Mouse (Mus musculus) C2C12 (cell line): ENCODE results near the gene 5730480H06Rik. TPM values are rescaled to one million over a fixed set of nuclear protein-coding genes. Genes with fewer than 3 reads are reported as not detected.

Source experiments
- H3K27me3 ChIP-seq: one replicate; pipeline ENCODE4 v1.6.1; 2011; ENCODE audit not compliant: control insufficient read depth, insufficient read depth, insufficient read length
- H3K36me3 ChIP-seq: one replicate; pipeline ENCODE4 v1.6.1; 2011; ENCODE audit not compliant: control insufficient read depth, insufficient read depth
- H3K4me3 ChIP-seq: one replicate; pipeline ENCODE4 v1.5.1; 2011; ENCODE audit warnings: mild to moderate bottlenecking, control low read depth; ENCODE audit not compliant: poor library complexity, insufficient read depth, severe bottlenecking
- H3K79me2 ChIP-seq: one replicate; pipeline ENCODE4 v1.6.1; 2011; ENCODE audit not compliant: control insufficient read depth, insufficient read depth
- H3K79me3 ChIP-seq: one replicate; pipeline ENCODE4 v1.6.1; 2011; ENCODE audit warnings: low read depth, control low read depth
- H3ac ChIP-seq: one replicate; pipeline ENCODE3; 2011; ENCODE audit warnings: low read depth; ENCODE audit not compliant: control insufficient read depth, insufficient read length
- CEBPB ChIP-seq: IDR thresholded peaks from one replicate; pipeline ENCODE4 v1.6.1; 2011; ENCODE audit warnings: low read depth, mild to moderate bottlenecking, control low read depth, moderate library complexity
- CTCF ChIP-seq: IDR thresholded peaks from one replicate; pipeline ENCODE4 v1.5.1; 2011; ENCODE audit not compliant: control insufficient read depth, insufficient read depth, insufficient read length
- FOSL1 ChIP-seq: IDR thresholded peaks from one replicate; pipeline ENCODE4 v1.8.0; 2011; ENCODE audit warnings: mild to moderate bottlenecking, low read length; ENCODE audit not compliant: poor library complexity, insufficient read depth, severe bottlenecking
- MAX ChIP-seq: IDR thresholded peaks from one replicate; pipeline ENCODE4 v1.6.1; 2011; ENCODE audit warnings: mild to moderate bottlenecking, control low read depth
- MYOD1 ChIP-seq: IDR thresholded peaks from one replicate; pipeline ENCODE4 v1.6.1; 2011; ENCODE audit warnings: low read depth; ENCODE audit not compliant: control insufficient read depth, insufficient read length
- MYOG ChIP-seq: IDR thresholded peaks from one replicate; pipeline ENCODE4 v1.6.1; 2011; ENCODE audit not compliant: control insufficient read depth, insufficient read length; ENCODE audit errors: extremely low read depth
- USF1 ChIP-seq: IDR thresholded peaks from one replicate; pipeline ENCODE4 v1.6.1; 2011; ENCODE audit warnings: low read depth, mild to moderate bottlenecking, control low read depth, moderate library complexity
- polyA plus RNA-seq: library from polyadenylated mRNA; unstranded; fragments of >200 nt; fragmentation: generic; extraction: Trizol; gene quantifications from one replicate; pipeline ENCODE4 v1.2.1, GENCODE M21; 2012; ENCODE audit warnings: missing spikeins

5730480H06Rik gene
- polyA plus RNA-seq, 1 experiment = 7.9 TPM

DNA sequence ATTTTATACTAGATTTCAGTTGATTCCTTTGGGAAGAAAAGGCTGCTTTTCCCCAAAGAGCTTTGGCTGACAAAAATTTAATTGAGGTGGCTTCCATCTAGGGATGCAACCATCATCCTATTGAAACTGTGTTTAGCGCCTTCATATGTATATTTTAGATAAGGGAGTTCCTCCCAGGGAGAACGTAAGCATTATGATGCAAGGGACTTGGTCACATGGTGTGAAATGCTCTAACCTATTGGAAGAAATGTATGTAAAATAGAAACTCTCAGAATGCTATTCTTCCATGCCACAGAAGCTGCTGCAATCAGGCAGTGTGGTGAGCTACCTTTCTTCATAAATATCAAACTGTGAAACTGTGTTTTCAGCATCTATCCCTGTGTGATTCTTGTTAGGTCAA, 3.1 kb downstream of the 5730480H06Rik start:
- no peaks in the 10 kb centered on the region for H3K79me2 ChIP-seq
- TF ChIP-seq CTCF = no peak
- TF ChIP-seq FOSL1 = no peak
- no peak for TF ChIP-seq MYOG
- TF ChIP-seq MAX = no peak
- TF ChIP-seq CEBPB = no peak
- TF ChIP-seq USF1 = peak; percentile 74
- TF ChIP-seq MYOD1 = no peak
- no peak overlapping the region for H3K4me3 ChIP-seq
- no peak overlapping the region for H3ac ChIP-seq
- no peaks in the 10 kb centered on the region for H3K36me3 ChIP-seq
- no peaks in the 10 kb centered on the region for H3K79me3 ChIP-seq
- no peaks in the 10 kb centered on the region for H3K27me3 ChIP-seq

DNA sequence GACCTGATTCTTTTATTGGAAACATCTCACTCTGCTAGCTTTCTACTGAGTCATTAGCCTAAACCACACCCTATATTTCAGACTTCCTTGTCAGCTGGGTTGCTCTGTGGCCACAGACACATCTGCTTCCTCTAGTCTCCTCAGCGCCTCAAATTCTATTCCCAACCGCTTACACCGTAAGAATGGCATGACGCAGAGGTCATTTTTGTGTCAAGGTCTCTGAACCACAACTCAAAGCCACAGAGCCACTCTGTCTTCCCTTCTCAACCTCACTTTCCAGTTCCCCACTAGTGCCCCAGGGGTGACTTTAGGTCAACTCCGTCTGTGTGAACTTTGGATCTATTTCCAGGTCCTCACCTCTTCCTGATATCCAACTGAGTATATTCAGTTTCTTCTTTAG, 3.7 kb downstream of the 5730480H06Rik start:
- Histone ChIP-seq H3K36me3 (no peaks in the 10 kb centered on the region), H3K79me3 (no peaks in the 10 kb centered on the region), H3K79me2 (no peaks in the 10 kb centered on the region), H3K27me3 (no peaks in the 10 kb centered on the region), H3ac (no peak overlapping the region), H3K4me3 (no peak overlapping the region)
- no peak for TF ChIP-seq MYOG
- no peak for TF ChIP-seq MAX
- TF ChIP-seq USF1 = no peak
- TF ChIP-seq CEBPB = no peak
- no peak for TF ChIP-seq FOSL1
- no peak for TF ChIP-seq MYOD1
- no peak for TF ChIP-seq CTCF

DNA sequence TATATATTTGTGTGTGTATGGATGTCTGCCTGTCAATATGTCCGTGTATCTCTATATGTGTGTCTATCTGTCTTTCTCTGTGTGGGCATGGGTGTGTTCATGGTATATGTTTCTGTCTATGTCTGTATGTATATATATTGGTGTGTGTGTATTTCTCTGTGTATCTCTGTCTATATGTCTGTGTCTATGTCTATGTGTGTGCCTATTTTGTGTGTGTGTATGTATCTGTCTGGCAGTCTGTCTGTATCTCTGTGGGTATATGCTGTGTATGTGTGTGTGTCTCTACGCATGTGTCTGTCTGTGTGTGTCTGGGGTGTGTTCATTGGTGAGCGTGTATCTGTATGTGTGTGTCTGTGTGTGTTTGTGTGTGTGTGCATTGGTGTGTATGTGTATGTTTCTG, 5.7 kb downstream of the 5730480H06Rik start:
- no peak overlapping the region for H3ac ChIP-seq
- H3K27me3 ChIP-seq = no peaks in the 10 kb centered on the region
- no peaks in the 10 kb centered on the region for H3K79me3 ChIP-seq
- H3K36me3 ChIP-seq = no peaks in the 10 kb centered on the region
- H3K4me3 ChIP-seq = no peak overlapping the region
- no peaks in the 10 kb centered on the region for H3K79me2 ChIP-seq
- no peak for TF ChIP-seq CTCF
- TF ChIP-seq MYOG = no peak
- TF ChIP-seq USF1 = no peak
- TF ChIP-seq FOSL1 = no peak
- TF ChIP-seq MAX = no peak
- no peak for TF ChIP-seq CEBPB
- no peak for TF ChIP-seq MYOD1

DNA sequence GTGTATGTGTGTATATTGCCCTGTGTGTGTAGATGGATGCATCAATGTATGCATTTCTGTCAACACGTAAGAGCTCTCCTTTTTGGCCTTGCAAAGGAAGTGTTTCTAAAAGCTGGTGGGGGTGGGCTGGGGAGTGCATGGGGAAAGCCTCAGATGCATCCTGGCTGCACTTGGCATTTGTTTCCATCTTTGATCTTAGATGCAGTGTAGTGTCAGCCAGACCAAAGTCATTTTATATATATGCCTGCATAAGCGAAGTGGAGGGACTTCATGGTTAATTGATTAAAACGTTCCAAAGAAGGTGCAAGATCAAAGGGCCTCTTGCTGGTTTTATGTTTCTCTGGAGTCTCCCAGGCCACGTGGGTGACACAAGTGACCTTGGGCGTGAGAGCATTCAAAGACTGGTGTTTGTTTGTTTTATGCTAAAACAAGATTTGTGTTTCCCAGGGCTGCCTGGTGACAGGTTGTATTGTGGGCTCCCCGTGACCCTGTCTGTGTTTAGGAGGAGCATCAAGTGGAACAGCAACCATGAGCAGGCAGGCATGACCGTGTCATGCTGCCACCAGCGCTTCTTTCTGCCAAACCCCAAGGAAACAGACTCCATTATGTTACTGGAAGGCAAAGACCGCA, 6.2 kb downstream of the 5730480H06Rik start:
- H3K4me3 ChIP-seq = no peak overlapping the region
- no peaks in the 10 kb centered on the region for H3K79me2 ChIP-seq
- H3K79me3 ChIP-seq = no peaks in the 10 kb centered on the region
- no peaks in the 10 kb centered on the region for H3K36me3 ChIP-seq
- no peaks in the 10 kb centered on the region for H3K27me3 ChIP-seq
- no peak for TF ChIP-seq MYOG
- no peak for TF ChIP-seq FOSL1
- TF ChIP-seq CEBPB = no peak
- no peak for TF ChIP-seq CTCF
- no peak for TF ChIP-seq MYOD1
- TF ChIP-seq MAX = no peak
- no peak for TF ChIP-seq USF1
- no peak overlapping the region for H3ac ChIP-seq

DNA sequence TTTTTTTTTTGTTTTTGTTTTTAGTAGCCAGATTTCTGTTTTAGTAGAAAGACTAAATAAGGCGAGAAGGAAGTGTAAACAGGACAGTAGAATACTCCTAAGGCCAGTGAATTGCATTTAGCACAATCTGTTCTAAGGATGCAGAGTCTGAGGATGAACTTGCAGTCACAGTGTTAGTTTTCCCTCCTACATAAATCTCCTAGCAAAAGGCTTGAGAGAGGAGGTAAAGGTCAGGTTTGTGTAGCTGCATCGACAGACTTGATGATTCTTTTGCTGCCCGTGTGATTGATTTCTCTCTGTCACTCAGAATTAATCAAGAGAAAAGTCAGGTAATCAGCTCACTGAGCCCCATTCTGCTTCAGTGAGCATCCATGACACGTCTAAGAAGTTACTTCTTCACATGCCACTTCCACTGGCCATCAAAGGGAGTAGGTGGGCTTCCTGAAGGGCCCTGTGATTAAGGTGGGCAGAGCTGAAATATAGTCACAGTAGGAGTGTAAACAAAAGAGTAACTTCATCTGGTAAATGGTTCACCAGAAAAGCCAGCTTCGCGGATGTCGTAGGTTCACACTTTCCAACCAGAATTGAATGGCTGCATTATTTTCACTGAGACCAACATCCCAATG, 13.2 kb downstream of the 5730480H06Rik start:
- H3K79me2 ChIP-seq = no peaks in the 10 kb centered on the region
- no peak overlapping the region for H3K4me3 ChIP-seq
- H3K36me3 ChIP-seq = no peaks in the 10 kb centered on the region
- H3K79me3 ChIP-seq = no peaks in the 10 kb centered on the region
- H3K27me3 ChIP-seq = no peaks in the 10 kb centered on the region
- TF ChIP-seq FOSL1 (no peak), CEBPB (no peak), MYOD1 (no peak), CTCF (no peak), MYOG (no peak), USF1 (no peak), MAX (no peak)
- no peak overlapping the region for H3ac ChIP-seq
